15 mouse cellular contexts compared by ENCODE assay signal in the genomic region with DNA sequence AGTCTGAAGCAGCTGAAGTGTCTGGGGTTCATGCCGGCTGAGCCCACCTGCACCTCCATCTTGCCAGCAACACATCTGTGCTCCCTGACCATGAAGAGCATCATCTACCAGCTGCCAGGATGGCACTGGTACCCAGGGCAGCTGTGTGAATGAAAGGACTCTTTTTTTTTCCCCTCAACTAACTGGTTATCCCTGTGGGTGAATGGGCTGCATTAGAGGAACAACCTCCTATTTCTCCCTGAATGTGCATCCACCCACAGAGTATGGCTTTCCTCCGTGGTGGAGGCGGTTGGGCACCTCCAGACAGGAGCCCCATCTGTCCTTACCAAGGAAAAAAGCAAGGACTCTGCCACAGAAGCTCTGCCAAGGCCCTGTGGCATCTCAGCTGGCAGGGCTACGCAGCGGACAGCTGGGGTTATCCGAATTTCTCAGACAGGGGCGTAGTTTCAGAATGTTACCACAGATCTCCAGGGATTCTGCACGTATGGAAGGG.
DNase-seq lines count a peak whose midpoint lies in the region; ATAC-seq and TF ChIP-seq lines count a peak whose summit lies in the region.
"Had no signal": no experiment of that assay in that cellular context is flagged by ENCODE, and none has a peak within 500 bp of the region (broad histone marks: within the 10 kb centered on the region; RNA-seq: fewer than 3 reads in every experiment).

No protein-coding gene starts in this region.

- H3K4me1 ChIP-seq in forebrain, embryonic 11.5 days (replicated peaks; ENCODE audit: control insufficient read depth, insufficient read depth, low read length): no peaks in the 10 kb centered on the region
- no peaks in the 10 kb centered on the region for H3K4me1 ChIP-seq in forebrain, embryonic 13.5 days
- H3K4me1 ChIP-seq in midbrain, postnatal 0 days (ENCODE audit: insufficient read depth, low read length): no peaks in the 10 kb centered on the region
- no peaks in the 10 kb centered on the region for H3K4me1 ChIP-seq in midbrain, embryonic 16.5 days (ENCODE audit: control insufficient read depth, insufficient read depth, low read length)
- H3K4me1 ChIP-seq: lung, embryonic 15.5 days had no signal

- 86% methylated on average over 8 of the region's 8 CpGs for WGBS in forebrain, embryonic 11.5 days
- 82% methylated on average over 8 of the region's 8 CpGs for WGBS in forebrain, embryonic 13.5 days
- WGBS in midbrain, postnatal 0 days: 73% methylated on average over 8 of the region's 8 CpGs
- WGBS in midbrain, embryonic 16.5 days: 83% methylated on average over 8 of the region's 8 CpGs

- TF ChIP-seq CTCF in midbrain, postnatal 0 days (IDR thresholded peaks at IDR 0.05): no peak

- ATAC-seq in forebrain, embryonic 11.5 days (replicated peaks; ENCODE audit: low FRiP score): no peak
- ATAC-seq in forebrain, embryonic 13.5 days: no peak
- ATAC-seq in midbrain, postnatal 0 days (ENCODE audit: low FRiP score): no peak
- ATAC-seq in midbrain, embryonic 16.5 days: no peak
- ATAC-seq: inflammation-experienced regulatory T-cells, adult 6 months; Patski had no signal

- H3K4me2 ChIP-seq in forebrain, embryonic 11.5 days (ENCODE audit: low read depth, low read length, severe bottlenecking): no peak overlapping the region
- no peak overlapping the region for H3K4me2 ChIP-seq in forebrain, embryonic 13.5 days
- no peak overlapping the region for H3K4me2 ChIP-seq in midbrain, postnatal 0 days (ENCODE audit: low read depth, low read length, poor library complexity, severe bottlenecking)
- H3K4me2 ChIP-seq in midbrain, embryonic 16.5 days (ENCODE audit: low read length): no peak overlapping the region
- H3K4me2 ChIP-seq: embryonic facial prominence, embryonic 12.5 days; kidney, embryonic 15.5 days; lung, embryonic 15.5 days had no signal

- peak; percentile 45 for DNase-seq in forebrain, embryonic 11.5 days (ENCODE audit: low spot score)
- peak; percentile 62 for DNase-seq in midbrain, postnatal 0 days (ENCODE audit: low spot score)
- DNase-seq in layer of hippocampus, adult 9-10 months (ENCODE audit: low spot score): peak; percentile 10
- peak; percentile 66 to 77 for DNase-seq in right cerebral cortex, postnatal 10 days (ENCODE audit: low spot score in 2 of 2)
- DNase-seq in spleen, adult 12 weeks (ENCODE audit: low spot score): no peak
- DNase-seq in thymus, postnatal 36 days: no peak
- DNase-seq: cerebellum, postnatal 36 days; thymus, postnatal 4 days had no signal

- H3K9me3 ChIP-seq in forebrain, embryonic 11.5 days (ENCODE audit: control insufficient read depth, low read length): no peaks in the 10 kb centered on the region; the same call in 1 of the 2 replicates
- no peaks in the 10 kb centered on the region for H3K9me3 ChIP-seq in forebrain, embryonic 13.5 days (replicated peaks)
- H3K9me3 ChIP-seq in midbrain, postnatal 0 days (ENCODE audit: low read length): no peaks in the 10 kb centered on the region
- H3K9me3 ChIP-seq in midbrain, embryonic 16.5 days (replicated peaks; ENCODE audit: control insufficient read depth, low read length, poor library complexity, severe bottlenecking): no peaks in the 10 kb centered on the region
- H3K9me3 ChIP-seq: embryonic facial prominence, embryonic 12.5 days; kidney, embryonic 15.5 days; lung, embryonic 15.5 days had no signal

- H3K27me3 ChIP-seq in forebrain, embryonic 11.5 days (ENCODE audit: control insufficient read depth, insufficient read depth, low read length): no peaks in the 10 kb centered on the region
- H3K27me3 ChIP-seq in forebrain, embryonic 13.5 days: no peaks in the 10 kb centered on the region
- no peaks in the 10 kb centered on the region for H3K27me3 ChIP-seq in midbrain, postnatal 0 days (ENCODE audit: insufficient read depth, low read length)
- no peaks in the 10 kb centered on the region for H3K27me3 ChIP-seq in midbrain, embryonic 16.5 days (ENCODE audit: control insufficient read depth, insufficient read depth, low read depth, low read length)
- H3K27me3 ChIP-seq: embryonic facial prominence, embryonic 12.5 days; kidney, embryonic 15.5 days; lung, embryonic 15.5 days; Patski had no signal

- H3K9ac ChIP-seq in forebrain, embryonic 11.5 days (ENCODE audit: low read length): no peak overlapping the region
- no peak overlapping the region for H3K9ac ChIP-seq in forebrain, embryonic 13.5 days
- H3K9ac ChIP-seq in midbrain, postnatal 0 days (replicated peaks; ENCODE audit: low read length, poor library complexity, severe bottlenecking): no peak overlapping the region
- no peak overlapping the region for H3K9ac ChIP-seq in midbrain, embryonic 16.5 days (ENCODE audit: low read depth, low read length)
- H3K9ac ChIP-seq: embryonic facial prominence, embryonic 12.5 days; kidney, embryonic 15.5 days; lung, embryonic 15.5 days had no signal

- no peak overlapping the region for H3K4me3 ChIP-seq in forebrain, embryonic 11.5 days (ENCODE audit: low read depth, low read length)
- H3K4me3 ChIP-seq in forebrain, embryonic 13.5 days: no peak overlapping the region
- no peak overlapping the region for H3K4me3 ChIP-seq in midbrain, postnatal 0 days (ENCODE audit: low read depth, low read length)
- no peak overlapping the region for H3K4me3 ChIP-seq in midbrain, embryonic 16.5 days (ENCODE audit: low read depth, low read length)
- H3K4me3 ChIP-seq: embryonic facial prominence, embryonic 12.5 days; kidney, embryonic 15.5 days; lung, embryonic 15.5 days had no signal

- no peak overlapping the region for H3K27ac ChIP-seq in forebrain, embryonic 11.5 days (ENCODE audit: low read depth, low read length)
- no peak overlapping the region for H3K27ac ChIP-seq in forebrain, embryonic 13.5 days
- no peak overlapping the region for H3K27ac ChIP-seq in midbrain, postnatal 0 days (ENCODE audit: low read depth, low read length)
- H3K27ac ChIP-seq in midbrain, embryonic 16.5 days (ENCODE audit: low read length): no peak overlapping the region
- H3K27ac ChIP-seq: embryonic facial prominence, embryonic 12.5 days; kidney, embryonic 15.5 days; lung, embryonic 15.5 days had no signal

- H3K36me3 ChIP-seq in forebrain, embryonic 11.5 days (ENCODE audit: control insufficient read depth, insufficient read depth, low read length): no peaks in the 10 kb centered on the region
- no peaks in the 10 kb centered on the region for H3K36me3 ChIP-seq in forebrain, embryonic 13.5 days (ENCODE audit: poor library complexity, severe bottlenecking)
- H3K36me3 ChIP-seq in midbrain, postnatal 0 days (ENCODE audit: insufficient read depth, low read length): no peaks in the 10 kb centered on the region
- H3K36me3 ChIP-seq in midbrain, embryonic 16.5 days (ENCODE audit: control insufficient read depth, insufficient read depth, low read length): no peaks in the 10 kb centered on the region
- H3K36me3 ChIP-seq: embryonic facial prominence, embryonic 12.5 days; kidney, embryonic 15.5 days; lung, embryonic 15.5 days had no signal

Comparison
In these comparisons a context has a peak if more than half of its experiments do, and no peak if none do; other contexts are left out.
1. DNase-seq: peak in forebrain, embryonic 11.5 days (single experiment), midbrain, postnatal 0 days (single experiment), layer of hippocampus, adult 9-10 months (single experiment) and right cerebral cortex, postnatal 10 days (2 of 2); none in spleen, adult 12 weeks (single experiment) and thymus, postnatal 36 days (0 of 2).